Mouse (Mus musculus) cerebellum, adult (tissue): Measurements from ENCODE around the gene Crabp1.

Experiments
- ATAC-seq: cut with Nextera tagmentation; 2 replicates; pipeline ENCODE4 v1.9.2; 2017; ENCODE audit warnings: mild to moderate bottlenecking, moderate library complexity, mixed read lengths; ENCODE audit not compliant: insufficient number of reproducible peaks, low FRiP score, low TSS enrichment

Gene Crabp1

DNA sequence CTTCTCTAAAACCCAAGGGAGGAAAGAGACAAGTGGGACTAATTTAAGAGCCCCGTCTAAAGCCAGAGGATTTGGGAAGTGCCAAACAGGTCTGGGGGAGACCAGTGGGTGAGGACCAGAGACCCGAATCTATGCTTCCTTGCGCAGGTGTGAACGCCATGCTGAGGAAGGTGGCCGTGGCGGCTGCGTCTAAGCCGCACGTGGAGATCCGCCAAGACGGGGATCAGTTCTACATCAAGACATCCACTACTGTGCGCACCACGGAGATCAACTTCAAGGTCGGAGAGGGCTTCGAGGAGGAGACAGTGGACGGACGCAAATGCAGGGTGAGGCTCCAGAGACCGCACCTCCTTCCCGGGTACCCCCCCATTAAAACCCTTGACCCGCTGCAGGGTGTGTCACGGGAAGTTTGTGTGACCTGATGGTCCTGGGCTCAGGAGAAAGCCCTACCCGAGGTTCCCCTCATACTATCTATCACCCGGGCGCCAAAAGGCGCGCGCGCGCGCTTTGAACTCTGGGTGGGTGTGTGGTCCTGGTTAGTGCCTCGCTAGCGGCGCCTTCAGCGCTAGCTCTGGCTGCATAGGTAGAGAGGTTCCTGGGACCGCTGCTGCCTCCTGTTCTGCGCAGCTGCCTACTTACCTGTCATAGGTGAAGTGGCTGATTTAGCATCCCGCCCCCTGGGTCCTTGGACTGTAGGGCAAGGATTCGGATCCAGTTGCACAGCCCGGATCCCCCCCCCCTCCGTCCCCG is 963 bp downstream of the Crabp1 start:
- ATAC-seq: no peak

DNA sequence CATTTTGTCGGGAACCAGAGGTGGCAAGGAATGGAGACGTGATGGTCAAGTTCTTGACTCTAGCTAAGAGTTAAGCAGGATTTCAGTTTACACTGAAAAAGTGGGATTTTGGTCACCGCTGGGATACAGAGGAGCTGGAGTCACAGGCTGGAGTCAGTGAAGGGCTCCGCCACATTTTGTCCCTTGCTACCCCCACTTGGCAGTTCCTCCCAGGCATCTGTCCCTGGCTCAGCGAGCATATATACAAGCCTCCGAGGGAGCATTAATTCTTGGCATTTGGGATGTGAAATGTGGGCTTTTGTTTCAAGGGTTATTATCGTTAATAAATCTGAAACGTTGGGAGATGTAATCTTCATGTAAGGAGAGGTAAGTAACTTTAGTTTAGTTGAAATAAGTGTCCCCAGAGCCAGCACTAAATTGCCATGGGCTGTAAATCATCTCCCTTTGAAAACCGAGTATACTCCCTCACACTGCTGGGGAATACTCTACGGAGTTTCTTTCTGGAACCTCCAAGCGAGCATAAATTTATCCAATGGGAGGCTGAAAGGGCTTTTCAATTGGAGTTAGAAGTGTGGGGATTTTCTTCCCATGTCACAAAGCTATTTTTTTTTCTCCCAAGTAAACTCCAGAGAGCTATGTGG is 5.7 kb downstream of the Crabp1 start:
- no peak for ATAC-seq

DNA sequence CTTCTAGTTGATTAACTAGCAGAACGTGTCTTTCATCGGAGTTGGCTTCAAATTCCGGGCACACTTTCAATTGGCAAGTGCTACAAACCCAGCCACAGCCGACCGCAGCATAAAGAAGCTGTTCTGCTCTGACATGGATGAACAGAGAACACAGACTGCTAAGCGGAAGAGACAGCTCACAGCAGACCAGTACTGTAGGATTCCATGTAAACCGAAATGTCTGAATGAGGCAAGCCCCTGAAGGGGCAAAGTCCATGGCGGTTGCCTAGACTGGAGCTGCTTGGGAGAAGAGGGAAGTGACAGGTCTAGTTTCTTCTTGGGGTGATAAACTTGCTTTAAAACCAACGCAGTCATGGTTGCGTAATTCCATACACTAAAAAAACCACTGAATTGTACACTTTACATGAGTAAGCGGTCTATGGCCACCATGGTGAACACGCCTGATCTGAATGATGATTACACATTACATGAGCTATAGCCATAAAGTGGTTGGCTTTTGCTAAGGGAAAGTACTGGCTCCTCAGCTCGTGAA is 12.0 kb downstream of the Crabp1 start:
- no peak for ATAC-seq

DNA sequence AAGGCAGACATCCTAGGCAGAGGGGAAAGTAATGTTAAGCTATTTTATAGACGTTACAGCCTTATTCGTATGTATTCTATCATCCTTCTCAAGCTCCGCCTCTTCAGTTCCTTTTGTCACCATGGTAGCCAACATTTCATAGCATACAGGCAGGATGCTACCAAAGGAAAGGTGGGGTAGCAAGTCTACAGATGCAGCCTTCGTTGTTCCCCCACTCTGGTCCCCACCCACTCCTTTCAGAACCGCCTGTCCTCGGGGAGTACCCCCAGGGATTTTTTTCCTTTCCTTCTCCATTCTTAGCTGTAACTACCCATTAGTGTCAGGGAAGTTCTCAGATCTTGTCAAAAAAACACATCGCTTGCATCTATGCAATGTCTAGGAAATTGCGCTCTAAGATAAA is 14.7 kb downstream of the Crabp1 start:
- no peak for ATAC-seq

DNA sequence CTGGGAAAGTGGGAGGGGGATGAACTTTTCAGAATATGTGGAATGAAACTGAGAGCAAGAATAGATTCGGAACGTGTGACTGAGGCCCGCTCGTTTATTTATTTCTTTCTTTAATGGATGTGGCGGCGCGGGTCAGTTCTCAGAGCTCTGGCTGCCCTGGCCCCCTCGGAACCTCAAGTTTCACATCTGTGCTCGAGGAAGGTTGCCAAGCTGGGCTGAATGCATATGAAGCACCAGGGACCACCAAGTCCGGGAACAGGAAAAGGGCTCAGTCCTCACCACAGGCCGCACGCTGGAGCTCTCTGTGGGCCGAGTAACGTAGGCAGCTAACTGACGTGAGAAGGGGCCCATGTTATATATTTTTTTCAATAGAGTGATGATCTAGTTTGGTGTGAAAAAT is 18.0 kb downstream of the Crabp1 start:
- no peak for ATAC-seq

DNA sequence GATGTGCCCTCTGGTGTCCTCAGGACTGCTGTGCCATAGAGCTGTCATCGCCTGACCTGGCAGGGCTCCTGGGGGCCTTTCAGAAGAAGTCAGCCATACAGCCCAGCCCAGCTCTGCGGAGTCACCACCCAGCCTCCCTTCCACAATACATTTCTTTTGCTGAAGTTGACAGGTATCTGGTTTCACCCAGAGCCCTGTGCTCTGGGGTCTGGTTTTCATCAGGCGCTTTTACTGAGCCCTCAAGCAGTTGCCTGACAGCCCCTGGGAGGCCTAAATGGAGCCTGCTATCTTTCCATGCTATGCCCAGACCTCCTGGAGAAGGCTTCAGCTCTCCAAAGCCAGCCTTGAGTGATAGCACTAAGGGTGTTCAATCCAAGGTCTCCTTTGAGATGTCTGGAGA is 19.5 kb downstream of the Crabp1 start:
- ATAC-seq: no peak

DNA sequence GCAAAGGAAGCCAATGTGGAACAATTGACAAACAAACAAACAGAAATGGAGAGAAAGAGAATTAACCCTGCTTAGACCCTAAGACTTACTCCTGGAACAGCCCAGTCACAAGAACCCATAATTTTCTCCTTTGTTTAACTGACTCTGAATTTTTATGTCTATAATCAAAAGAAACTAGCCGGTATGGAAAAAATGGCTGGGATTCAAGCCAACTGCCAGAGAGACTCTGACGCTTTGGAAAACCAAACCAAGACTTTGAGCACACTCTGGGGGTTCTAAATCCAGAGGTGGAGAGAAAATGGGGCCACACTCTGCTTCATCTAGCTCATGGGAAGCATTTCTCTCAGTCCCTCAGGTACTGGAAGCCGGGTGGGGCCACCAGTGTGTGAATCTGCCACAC is 20.7 kb downstream of the Crabp1 start:
- ATAC-seq: no peak

DNA sequence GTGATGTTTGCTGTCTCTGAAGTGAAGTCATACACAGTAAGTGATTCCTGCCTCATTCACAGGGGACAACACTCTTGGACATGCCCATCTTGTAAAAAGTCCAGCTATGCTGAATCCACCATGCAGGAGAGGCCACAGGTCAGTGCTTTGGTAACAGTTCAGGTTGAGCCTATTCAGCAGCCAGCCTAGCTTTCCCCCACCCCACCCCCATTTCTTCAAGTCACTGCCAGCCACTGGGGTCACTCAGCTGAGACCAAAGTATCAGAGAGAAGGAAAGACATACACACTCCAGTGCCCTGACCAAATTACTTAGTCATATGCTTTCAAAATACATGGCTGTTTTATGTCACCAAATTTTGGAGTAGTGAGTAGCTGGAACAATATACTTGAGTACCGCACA is 21.5 kb downstream of the Crabp1 start:
- ATAC-seq: no peak

DNA sequence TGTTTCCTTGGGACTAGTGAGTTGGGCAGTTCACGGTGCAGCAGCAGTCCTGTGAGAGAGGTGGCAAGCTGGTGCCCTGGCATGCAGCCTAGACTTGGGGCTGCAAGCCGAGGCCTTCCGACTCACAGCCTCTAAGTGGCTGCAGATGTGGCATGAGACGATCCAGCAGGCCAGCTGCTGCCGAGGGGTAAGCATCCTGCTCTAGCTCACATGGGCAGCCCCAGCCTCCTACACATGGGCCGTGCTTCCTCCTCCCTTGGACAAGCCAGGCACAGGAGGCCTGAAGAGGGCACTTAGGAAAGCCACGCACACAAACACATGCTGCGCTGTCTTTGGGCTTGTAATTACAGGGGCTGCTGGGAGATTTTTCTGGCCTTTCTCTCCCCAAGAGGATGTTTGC is 23.2 kb downstream of the Crabp1 start:
- no peak for ATAC-seq

DNA sequence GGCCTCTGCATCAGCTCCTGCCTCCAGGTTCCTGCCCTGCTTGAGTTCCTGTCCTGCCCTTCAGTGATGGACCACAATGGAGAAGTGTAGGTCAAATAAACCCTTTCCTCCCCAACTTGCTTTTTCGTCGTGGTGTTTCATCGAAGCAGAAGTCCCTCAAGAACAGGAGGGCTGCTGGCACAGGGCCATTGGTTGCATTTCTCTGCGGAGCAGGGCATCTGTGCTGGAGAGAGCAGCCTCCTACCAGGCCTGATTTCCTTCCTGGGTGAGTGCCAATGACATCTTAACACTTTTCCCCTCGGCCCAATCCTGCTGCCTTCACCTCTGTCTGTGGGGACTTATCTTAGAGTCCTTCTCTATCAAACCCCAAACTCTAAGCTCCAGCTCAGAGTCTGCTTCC is 25.7 kb downstream of the Crabp1 start:
- ATAC-seq: no peak

DNA sequence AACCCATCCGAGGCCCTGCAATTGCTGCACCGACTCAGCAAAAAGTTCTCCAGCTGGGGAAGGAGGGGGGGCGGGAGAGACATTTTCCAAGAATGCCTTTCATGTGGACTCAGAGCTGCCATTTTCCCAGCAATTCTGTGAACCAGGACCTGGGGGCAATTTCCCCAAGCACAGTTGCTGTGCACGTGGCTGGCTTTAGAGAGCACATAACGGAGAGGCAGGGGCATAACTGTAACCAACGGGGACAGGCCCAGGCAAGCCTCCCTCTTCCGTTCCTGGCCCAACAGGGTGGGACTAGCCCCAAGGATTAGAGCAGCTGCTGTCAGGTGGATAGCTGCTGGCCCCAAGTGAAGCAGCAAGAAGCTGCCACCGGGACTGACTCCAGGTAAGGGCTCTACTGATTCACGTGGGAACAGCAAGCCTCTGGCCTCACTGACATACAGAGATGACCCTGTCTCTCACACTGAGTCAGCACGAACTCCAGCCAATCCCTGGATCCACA is 37.0 kb downstream of the Crabp1 start:
- ATAC-seq: no peak

DNA sequence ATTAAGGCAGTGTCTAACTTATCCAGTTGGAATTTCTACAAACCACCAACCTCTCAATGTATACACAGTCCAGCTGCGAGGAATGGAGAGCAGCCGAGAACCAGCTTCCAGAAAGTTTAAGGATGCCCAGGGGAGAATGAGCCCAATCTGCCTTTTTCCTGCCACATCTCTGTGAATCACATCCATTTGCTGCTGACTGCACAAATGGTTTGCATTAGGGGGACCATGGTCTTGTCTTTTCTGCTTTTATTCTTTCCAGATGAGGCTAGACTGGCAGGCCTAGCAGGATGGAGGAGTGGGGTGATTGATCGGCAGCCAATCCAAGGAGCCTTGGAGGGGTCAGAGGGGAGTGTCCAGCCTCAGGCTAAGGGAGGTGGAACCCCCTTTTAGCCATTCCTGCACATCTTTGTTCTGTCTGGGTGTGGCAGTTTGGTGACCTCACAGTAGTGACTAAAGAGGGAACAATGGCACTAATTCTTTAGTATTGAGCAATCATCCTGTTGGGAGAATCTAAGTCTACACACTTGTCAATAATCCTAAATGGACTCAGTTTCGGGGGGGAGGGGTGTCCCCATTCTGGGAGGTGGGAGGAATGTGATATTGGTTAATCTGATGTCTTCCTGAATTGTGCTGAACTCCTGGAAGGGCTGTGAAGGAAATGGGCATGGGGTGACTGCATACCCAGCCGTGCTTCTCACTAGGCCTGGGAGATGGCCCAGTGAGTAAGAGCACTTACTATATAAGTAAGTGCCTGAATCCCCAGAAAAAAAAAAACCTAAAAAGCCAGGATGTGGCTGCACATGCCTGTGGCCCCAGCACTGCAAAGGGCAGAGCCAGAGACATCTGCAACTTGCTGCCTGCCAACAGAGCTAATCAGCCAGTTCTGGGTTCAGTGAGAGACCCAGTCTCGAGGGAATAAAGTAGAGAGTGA is 38.5 kb downstream of the Crabp1 start:
- no peak for ATAC-seq

DNA sequence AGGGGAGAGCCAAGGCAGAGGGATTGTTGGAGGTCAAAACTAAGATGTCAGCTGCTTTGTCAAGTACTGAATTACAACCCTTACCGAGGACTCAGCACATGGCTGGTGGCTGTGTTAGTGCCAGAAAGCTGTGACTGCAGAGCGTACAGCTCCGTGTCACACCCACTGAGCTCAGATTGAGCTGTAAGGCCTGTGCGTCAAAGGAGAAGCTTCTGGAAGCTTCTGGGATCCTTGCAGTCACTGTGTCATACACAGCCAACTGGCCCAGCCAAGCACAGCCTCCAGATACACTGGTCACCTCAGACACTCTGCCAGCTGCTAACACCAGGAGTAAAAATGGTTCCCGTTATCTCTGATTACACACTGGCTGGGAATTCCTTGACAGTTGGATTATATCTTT is 39.8 kb downstream of the Crabp1 start:
- no peak for ATAC-seq

DNA sequence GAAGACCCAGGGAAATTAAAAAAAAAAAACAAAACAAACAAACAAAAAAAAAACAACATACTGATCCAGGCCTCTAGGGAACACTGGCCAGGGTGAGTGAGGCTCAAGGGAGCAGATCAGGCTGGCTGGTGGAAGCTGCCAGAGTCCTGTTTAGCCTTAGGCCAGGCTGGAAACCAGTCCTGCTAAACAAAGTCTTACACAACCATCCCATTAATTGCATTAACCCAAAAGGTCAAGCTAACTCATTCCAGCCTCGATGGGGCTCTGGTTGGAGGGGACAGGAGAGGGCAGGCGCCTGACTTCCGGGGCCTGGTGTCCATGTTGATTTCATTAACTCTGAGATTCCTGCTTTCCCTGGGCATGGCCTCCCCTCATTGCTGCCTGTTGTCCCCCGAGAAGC is 43.2 kb downstream of the Crabp1 start:
- ATAC-seq: no peak

DNA sequence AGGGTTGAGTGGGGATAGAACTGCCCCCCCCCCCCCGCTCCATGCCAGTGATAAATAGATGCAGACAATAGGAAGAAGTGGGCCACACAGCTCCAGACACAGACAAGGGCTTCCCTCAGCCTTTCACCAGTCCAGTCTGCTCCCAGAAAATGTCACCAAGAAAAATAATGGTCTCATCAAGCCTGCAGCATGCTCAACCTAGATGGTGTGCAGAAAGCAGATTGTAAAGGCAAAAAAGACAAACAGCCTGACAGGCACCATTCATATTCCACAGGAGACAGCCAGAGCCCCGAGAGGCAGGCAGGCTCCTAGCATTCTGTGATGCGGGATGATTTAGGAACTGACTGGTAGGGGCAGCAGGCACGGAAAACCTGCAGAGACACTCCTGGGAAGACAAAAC is 45.4 kb downstream of the Crabp1 start:
- no peak for ATAC-seq

DNA sequence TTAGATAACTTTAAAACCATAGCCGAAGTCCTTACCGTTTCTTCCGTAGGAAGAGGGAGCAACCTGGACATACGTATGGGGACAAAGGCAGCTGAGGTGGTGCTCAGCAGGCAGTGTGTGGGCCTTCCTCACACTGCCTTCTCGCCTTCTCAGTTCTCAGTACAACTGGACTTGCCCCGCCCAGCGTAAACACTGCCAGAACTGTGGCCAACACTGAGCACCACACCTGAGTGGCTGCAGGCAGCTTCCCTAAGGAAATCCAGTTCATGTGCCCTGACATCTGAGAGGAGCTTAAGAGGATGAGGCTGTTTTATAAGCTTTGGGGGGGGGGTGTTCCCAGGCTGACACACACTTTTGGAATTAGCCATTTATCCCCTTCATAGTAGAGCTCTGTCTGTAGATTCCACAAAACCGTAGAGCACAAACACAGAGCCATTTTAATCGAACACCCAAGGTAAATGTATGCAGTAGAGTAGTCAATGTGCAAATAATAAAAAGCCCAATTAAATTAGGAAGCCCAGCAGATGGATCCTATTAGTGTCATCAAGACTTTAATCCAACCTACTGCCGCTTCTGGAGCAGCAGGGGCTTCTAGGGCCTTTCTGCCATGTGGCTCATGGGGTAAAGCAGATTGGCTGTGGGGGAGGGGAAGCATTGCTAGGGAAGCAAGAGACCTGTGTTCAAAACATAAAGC is 52.1 kb downstream of the Crabp1 start:
- no peak for ATAC-seq

DNA sequence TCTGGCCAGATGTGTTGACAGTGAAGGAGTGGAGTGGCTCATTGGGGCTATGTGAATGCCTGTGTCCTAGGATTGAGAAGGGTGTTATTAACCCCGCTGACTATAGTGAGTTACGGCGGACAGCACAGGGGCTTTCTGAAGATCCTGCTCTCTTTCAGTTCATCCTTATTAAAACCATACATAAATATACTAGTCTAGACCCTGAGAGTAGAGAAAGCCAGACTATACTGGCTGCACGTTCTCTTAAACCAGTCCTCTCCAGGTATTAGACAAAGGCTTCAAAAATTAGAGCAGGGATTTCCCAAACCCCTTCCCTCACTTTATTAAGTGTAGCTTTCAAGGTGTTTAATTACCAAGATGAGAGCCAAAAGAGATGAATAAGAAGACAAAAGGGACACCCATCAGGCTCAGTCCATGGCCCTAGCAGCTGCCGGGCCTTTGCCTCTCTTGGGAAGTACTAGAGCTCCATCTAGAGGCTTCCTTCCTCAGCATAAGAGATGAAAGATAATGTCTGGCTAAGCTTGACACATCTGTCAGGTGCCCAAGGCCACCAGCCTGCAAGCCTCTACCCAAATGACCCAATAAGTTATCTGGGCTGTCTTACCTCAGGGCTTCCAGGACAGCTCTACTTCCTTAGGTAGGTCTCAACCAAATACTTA is 57.0 kb downstream of the Crabp1 start:
- no peak for ATAC-seq
